9 mouse cellular contexts compared by ENCODE assay signal in genomic region chr12:12316956-12317355, GRCm38 (mm10). TPM values are rescaled to one million over a fixed set of nuclear protein-coding genes. Genes with fewer than 3 reads are reported as not detected.
A peak's percentile ranks its signal among the peaks of the same experiment; 100 is the strongest.
DNase-seq lines count a peak whose midpoint lies in the region; ATAC-seq and TF ChIP-seq lines count a peak whose summit lies in the region.
"Had no signal": no experiment of that assay in that cellular context is flagged by ENCODE, and none has a peak within 500 bp of the region (broad histone marks: within the 10 kb centered on the region; RNA-seq: fewer than 3 reads in every experiment).

No protein-coding gene starts in this region.

- H3K9me3 ChIP-seq in liver, postnatal 0 days (ENCODE audit: low read length), result no peaks in the 10 kb centered on the region
- H3K9me3 ChIP-seq in intestine, embryonic 16.5 days (ENCODE audit: control insufficient read depth, low read length), result no peaks in the 10 kb centered on the region
- no peaks in the 10 kb centered on the region for H3K9me3 ChIP-seq in midbrain, postnatal 0 days (ENCODE audit: low read length)
- H3K9me3 ChIP-seq: neural tube, embryonic 12.5 days had no signal

- no peaks in the 10 kb centered on the region for H3K36me3 ChIP-seq in liver, adult 2 months (ENCODE audit: control insufficient read depth, insufficient read depth, low read length)
- H3K36me3 ChIP-seq in liver, postnatal 0 days (replicated peaks; ENCODE audit: insufficient read depth, low read length), result no peaks in the 10 kb centered on the region
- no peaks in the 10 kb centered on the region for H3K36me3 ChIP-seq in intestine, embryonic 16.5 days (ENCODE audit: control insufficient read depth, insufficient read depth, low read length)
- H3K36me3 ChIP-seq in midbrain, postnatal 0 days (ENCODE audit: insufficient read depth, low read length), result no peaks in the 10 kb centered on the region
- H3K36me3 ChIP-seq: neural tube, embryonic 12.5 days had no signal

- no peak overlapping the region for H3K4me2 ChIP-seq in liver, postnatal 0 days (ENCODE audit: low read depth, low read length)
- H3K4me2 ChIP-seq in intestine, embryonic 16.5 days (ENCODE audit: low read depth, low read length), result no peak overlapping the region
- no peak overlapping the region for H3K4me2 ChIP-seq in midbrain, postnatal 0 days (ENCODE audit: low read depth, low read length, poor library complexity, severe bottlenecking)
- H3K4me2 ChIP-seq: neural tube, embryonic 12.5 days had no signal

- WGBS in liver, adult 2 months, result 63% methylated on average over 6 of the region's 6 CpGs
- 73% methylated on average over 6 of the region's 6 CpGs for WGBS in liver, postnatal 0 days (ENCODE audit: insufficient replicate concordance)
- 34% methylated on average over 6 of the region's 6 CpGs for WGBS in intestine, embryonic 16.5 days
- 35% methylated on average over 6 of the region's 6 CpGs for WGBS in midbrain, postnatal 0 days

- DNase-seq in adrenal gland, adult 2 months, result peak; percentile 42
- no peak for DNase-seq in adrenal gland, adult 18-20 months (ENCODE audit: low spot score in 2 of 2)
- DNase-seq in liver, adult 2 months (ENCODE audit: extremely low read depth, low read depth, low spot score), result peak; percentile 31
- DNase-seq in liver, postnatal 0 days, result no peak
- peak; percentile 47 for DNase-seq in midbrain, postnatal 0 days (ENCODE audit: low spot score)
- DNase-seq in embryo, embryonic 11 days, result no peak
- DNase-seq in frontal cortex, postnatal 14 days (ENCODE audit: low spot score in 2 of 2), result no peak

- no peaks in the 10 kb centered on the region for H3K79me2 ChIP-seq in liver, adult 2 months (ENCODE audit: control insufficient read depth, insufficient read depth, low read length)

- ATAC-seq in liver, postnatal 0 days, result no peak
- ATAC-seq in intestine, embryonic 16.5 days, result peak; percentile 72
- no peak for ATAC-seq in midbrain, postnatal 0 days (ENCODE audit: low FRiP score)

- TF ChIP-seq POLR2A in liver, adult 2 months (IDR thresholded peaks at IDR 0.05; ENCODE audit: extremely low read depth, insufficient read depth, low read length), result no peak

- no peak overlapping the region for H3K4me3 ChIP-seq in liver, adult 2 months (ENCODE audit: insufficient read depth, low read depth, low read length)
- no peak overlapping the region for H3K4me3 ChIP-seq in liver, postnatal 0 days (ENCODE audit: low read depth, low read length)
- no peak overlapping the region for H3K4me3 ChIP-seq in intestine, embryonic 16.5 days (ENCODE audit: low read length)
- no peak overlapping the region for H3K4me3 ChIP-seq in midbrain, postnatal 0 days (ENCODE audit: low read depth, low read length)
- H3K4me3 ChIP-seq: neural tube, embryonic 12.5 days had no signal

- 0 out of 2 replicates have a peak, but pooled peaks cover 3% of the 10 kb centered on the region for H3K4me1 ChIP-seq in liver, adult 2 months (ENCODE audit: control insufficient read depth, insufficient read depth, low read length)
- no peaks in the 10 kb centered on the region; the same call in 1 of the 2 replicates for H3K4me1 ChIP-seq in liver, postnatal 0 days (ENCODE audit: insufficient read depth)
- peaks cover 6% of the 10 kb centered on the region; the same call in 1 of the 2 replicates for H3K4me1 ChIP-seq in intestine, embryonic 16.5 days (ENCODE audit: control insufficient read depth, insufficient read depth, low read length)
- H3K4me1 ChIP-seq in midbrain, postnatal 0 days (ENCODE audit: insufficient read depth, low read length), result peaks cover 4% of the 10 kb centered on the region

- no peak for TF ChIP-seq CTCF in liver, adult 2 months (IDR thresholded peaks at IDR 0.05; ENCODE audit: low read depth, low read length)
- no peak for TF ChIP-seq CTCF in liver, postnatal 0 days (IDR thresholded peaks at IDR 0.05; ENCODE audit: low read depth)
- no peak for TF ChIP-seq CTCF in midbrain, postnatal 0 days (IDR thresholded peaks at IDR 0.05)

- H3K27me3 ChIP-seq in liver, adult 2 months (ENCODE audit: control insufficient read depth, insufficient read depth, low read length), result no peaks in the 10 kb centered on the region
- no peaks in the 10 kb centered on the region for H3K27me3 ChIP-seq in liver, postnatal 0 days (ENCODE audit: insufficient read depth, low read length)
- no peaks in the 10 kb centered on the region for H3K27me3 ChIP-seq in intestine, embryonic 16.5 days (replicated peaks; ENCODE audit: control insufficient read depth, insufficient read depth, low read length)
- no peaks in the 10 kb centered on the region for H3K27me3 ChIP-seq in midbrain, postnatal 0 days (ENCODE audit: insufficient read depth, low read length)
- H3K27me3 ChIP-seq: neural tube, embryonic 12.5 days had no signal

- no peak overlapping the region for H3K27ac ChIP-seq in liver, adult 2 months (replicated peaks; ENCODE audit: insufficient read depth, low read depth, low read length)
- no peak overlapping the region for H3K27ac ChIP-seq in liver, postnatal 0 days (ENCODE audit: low read depth)
- H3K27ac ChIP-seq in intestine, embryonic 16.5 days (ENCODE audit: low read length), result peak overlapping the region; percentile 56
- no peak overlapping the region for H3K27ac ChIP-seq in midbrain, postnatal 0 days (ENCODE audit: low read depth, low read length)
- H3K27ac ChIP-seq: neural tube, embryonic 12.5 days had no signal

- TF ChIP-seq EP300 in liver, postnatal 0 days (IDR thresholded peaks at IDR 0.05; ENCODE audit: low read depth), result no peak

- no peak overlapping the region for H3K9ac ChIP-seq in liver, adult 2 months (ENCODE audit: low read depth, low read length)
- H3K9ac ChIP-seq in liver, postnatal 0 days (replicated peaks), result no peak overlapping the region
- H3K9ac ChIP-seq in intestine, embryonic 16.5 days (ENCODE audit: low read depth, low read length), result peak overlapping the region; percentile 21; the same call in 1 of the 2 replicates
- H3K9ac ChIP-seq in midbrain, postnatal 0 days (replicated peaks; ENCODE audit: low read length, poor library complexity, severe bottlenecking), result no peak overlapping the region; the same call in 1 of the 2 replicates
- H3K9ac ChIP-seq: neural tube, embryonic 12.5 days had no signal

RNA-seq across cellular contexts. Expression of gene Fam49a, which starts 55.0 kb away (rescaled TPM):
- 10 to 100 TPM; 19.7 to 20.0 TPM for total RNA-seq in adrenal gland, adult 2 months (2021)
- polyA plus RNA-seq in adrenal gland, adult 2 months (2012; rRNA removed), result 5.2 and 7.1 TPM in 2 replicates
- total RNA-seq in adrenal gland, adult 18-20 months (2021), result 10 to 100 TPM; 15.0 to 18.8 TPM
- 2.0 and 3.3 TPM in 2 replicates for total RNA-seq in liver, adult 2 months (2014; rRNA removed)
- 0.65 and 1.7 TPM in 2 replicates for polyA plus RNA-seq in liver, adult 2 months (2012; rRNA removed)
- 2.7 and 3.2 TPM in 2 replicates for polyA plus RNA-seq in liver, postnatal 0 days (2015; fragmentation: Nextera tagmentation; extraction: Ambion mirVana)
- polyA plus RNA-seq in intestine, embryonic 16.5 days (2015; fragmentation: Nextera tagmentation; extraction: Ambion mirVana), result 7.8 and 8.6 TPM in 2 replicates
- total RNA-seq in midbrain, postnatal 0 days (2014; rRNA removed), result 88.2 and 96.7 TPM in 2 replicates
- polyA plus RNA-seq in midbrain, postnatal 0 days (2015; fragmentation: Nextera tagmentation; extraction: Ambion mirVana), result 58.3 and 60.0 TPM in 2 replicates

Comparison
In these comparisons a context has a peak if more than half of its experiments do, and no peak if none do; other contexts are left out.
1. DNase-seq: peak in adrenal gland, adult 2 months (single experiment), liver, adult 2 months (single experiment) and midbrain, postnatal 0 days (single experiment); none in adrenal gland, adult 18-20 months (0 of 2), liver, postnatal 0 days (single experiment), embryo, embryonic 11 days (single experiment) and frontal cortex, postnatal 14 days (0 of 2).